Mouse (Mus musculus) mesoderm, embryonic 11.5 days (tissue): Measurements from ENCODE around the gene Otx2.

Source experiments
- DNase-seq: peaks from one replicate; pipeline ENCODE4 v3.0.0-alpha.2; 2012; ENCODE audit warnings: low read depth, low spot score

Otx2 gene

DNA sequence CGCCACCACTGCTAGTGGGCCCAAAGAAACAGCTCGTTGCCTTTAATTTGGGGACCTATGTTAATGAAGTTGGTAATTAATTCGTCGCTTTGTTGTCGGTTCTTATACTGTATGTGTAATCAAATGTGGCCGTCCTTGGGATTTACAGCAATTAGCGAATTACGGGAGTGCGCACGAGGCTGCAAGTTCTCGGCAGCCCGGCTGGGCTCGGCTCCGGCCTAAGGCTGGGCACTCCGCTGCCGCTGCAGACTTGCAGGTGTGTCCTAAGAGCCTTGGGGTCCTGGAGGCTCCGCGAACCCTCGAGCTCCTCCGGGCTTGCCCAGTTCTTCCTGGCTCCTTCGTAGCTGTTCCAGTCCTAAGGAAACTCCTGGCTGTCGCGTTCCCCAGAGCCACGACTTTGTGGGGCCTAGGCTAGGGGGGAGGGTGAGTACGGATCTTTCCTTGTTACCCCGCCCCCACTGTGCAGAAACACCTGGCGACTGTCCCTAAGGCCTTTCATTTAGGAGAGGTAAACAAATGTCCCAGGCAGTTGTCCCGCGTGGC lies 4.8 kb downstream of the Otx2 start:
- no peak for DNase-seq

GRCm38 (mm10) chr14:48668051-48668481 lies 5.6 kb downstream of the Otx2 start:
- DNase-seq: no peak

DNA sequence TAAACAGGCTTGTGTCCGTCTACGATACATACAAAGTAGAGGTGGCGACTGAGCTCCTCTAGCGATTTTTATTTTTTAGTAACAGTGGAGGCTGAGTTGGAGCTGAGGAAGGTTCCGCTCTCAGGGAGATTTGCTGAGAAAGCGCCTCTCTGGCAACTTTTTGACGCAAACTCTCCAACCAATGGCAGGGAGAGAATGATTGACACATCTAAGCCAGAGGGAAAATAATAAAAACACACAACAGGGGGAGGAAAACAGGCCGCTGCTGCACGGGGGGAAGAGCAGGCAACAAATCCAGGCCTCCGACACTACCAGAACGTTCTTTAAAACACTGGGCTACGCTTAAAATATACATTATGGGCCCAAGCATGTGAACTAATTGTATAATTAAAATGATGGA lies 6.2 kb downstream of the Otx2 start:
- no peak for DNase-seq

- no peak for DNase-seq
Measured at GRCm38 (mm10) chr14:48666771-48667170, 6.8 kb downstream of the Otx2 start.

DNA sequence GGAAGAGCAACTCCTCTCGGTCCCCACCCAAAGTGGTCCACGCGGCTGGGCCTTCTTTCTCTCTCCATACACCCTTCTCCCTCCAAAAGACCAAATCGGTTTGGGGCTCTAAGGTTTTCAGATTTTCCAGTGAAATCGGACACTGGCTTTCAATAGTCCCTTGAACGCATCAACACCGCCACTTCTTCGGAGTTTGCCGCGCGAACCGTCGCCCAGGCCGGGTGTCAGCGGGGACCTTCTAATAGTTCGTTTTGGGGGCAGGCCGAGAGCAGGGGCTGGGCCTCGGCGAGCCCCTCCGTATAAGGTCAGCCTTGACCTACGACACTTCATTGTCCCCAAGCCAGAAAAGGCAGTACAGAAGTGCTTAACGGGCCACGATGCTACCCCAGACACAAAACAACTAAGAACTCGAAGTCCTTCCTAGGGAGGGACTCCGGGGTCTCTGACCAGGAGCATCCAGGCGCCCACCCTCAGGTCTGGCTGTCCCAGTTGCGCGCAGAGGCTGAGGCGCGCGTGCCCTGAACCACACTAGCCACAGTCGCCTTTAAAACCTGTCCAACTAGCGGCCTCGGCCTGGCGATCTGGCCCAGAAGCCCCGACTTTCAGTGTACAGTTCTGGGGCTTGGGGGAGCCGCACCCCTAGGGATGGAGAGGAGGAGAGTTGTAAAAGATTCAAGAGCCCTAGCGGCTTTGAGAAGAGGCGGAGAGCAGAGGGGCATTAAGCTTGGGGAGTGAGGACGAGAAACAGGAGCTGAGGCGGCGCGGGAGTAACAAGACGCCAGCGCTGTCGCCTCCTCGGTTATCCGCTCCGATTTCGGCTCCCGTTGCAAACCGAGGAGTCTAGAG lies 7.6 kb downstream of the Otx2 start:
- no peak for DNase-seq

GRCm38 (mm10) chr14:48664841-48665815 lies 8.5 kb downstream of the Otx2 start:
- DNase-seq: no peak

GRCm38 (mm10) chr14:48664001-48664810 lies 9.4 kb downstream of the Otx2 start:
- DNase-seq: no peak

DNA sequence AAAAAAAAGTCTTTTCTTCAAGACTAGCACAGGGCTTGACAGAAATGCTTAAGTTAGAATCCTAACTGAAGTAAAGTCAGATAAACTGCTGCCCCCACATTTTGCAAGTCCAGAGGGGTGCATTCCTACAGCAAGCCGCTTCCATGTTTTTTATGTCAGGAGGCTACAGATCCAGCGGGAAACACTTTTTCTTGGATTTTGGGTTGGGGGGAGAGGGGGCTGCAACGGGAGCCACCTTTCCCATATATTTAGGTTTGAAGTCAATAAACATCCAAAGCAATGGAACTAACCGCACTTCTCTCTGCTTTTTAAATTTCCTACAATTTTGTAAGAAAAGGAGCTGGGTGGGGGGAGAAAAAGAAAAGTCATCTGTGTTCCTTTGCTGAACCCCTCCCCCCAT lies 10.1 kb downstream of the Otx2 start:
- DNase-seq: no peak

- no peak for DNase-seq
Measured at GRCm38 (mm10) chr14:48662568-48663236, 10.9 kb downstream of the Otx2 start.

GRCm38 (mm10) chr14:48661646-48662567 lies 11.7 kb downstream of the Otx2 start:
- DNase-seq: no peak

DNA sequence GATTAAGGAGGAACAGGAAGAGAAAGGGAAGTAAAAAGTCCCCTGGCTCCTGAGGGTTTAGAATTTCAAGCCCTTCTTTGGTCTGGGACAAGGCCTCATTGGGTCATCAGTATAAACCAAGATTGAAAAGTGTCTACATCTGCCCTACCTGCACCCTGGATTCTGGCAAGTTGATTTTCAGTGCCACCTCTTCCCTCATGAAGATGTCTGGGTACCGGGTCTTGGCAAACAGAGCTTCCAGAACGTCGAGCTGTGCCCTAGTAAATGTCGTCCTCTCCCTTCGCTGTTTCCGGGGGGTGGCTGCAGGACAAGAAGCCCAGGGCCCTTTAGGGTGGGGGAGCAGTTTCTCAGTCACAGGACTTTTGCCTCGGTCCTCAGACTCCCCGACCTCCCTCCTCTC lies 12.5 kb downstream of the Otx2 start:
- no peak for DNase-seq

- no peak for DNase-seq
Measured at GRCm38 (mm10) chr14:48660593-48660992, 13.0 kb downstream of the Otx2 start.

DNA sequence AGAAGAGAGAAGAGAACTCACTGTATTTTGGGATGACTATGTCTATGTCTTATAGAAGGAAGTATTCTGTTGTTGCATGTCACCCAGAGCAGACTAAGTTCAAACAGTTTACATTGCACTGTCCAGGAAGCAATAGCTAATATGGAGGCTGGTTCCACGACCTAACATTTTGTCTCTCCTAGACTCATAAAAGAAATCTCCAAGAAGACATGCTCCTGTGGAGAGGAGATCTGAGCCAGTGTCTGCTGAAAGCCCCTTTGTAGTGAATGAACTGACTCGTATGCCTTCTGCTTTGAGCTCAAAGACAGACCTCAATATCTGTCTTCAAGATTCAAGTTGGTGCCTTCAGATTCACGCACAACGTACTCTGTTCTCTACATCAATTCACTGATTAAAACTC lies 14.0 kb downstream of the Otx2 start:
- no peak for DNase-seq

- no peak for DNase-seq
Measured at GRCm38 (mm10) chr14:48657241-48657640, 16.4 kb downstream of the Otx2 start.

- DNase-seq: no peak
Measured at GRCm38 (mm10) chr14:48656711-48657110, 16.9 kb downstream of the Otx2 start.

GRCm38 (mm10) chr14:48655792-48656550 lies 17.6 kb downstream of the Otx2 start:
- DNase-seq: no peak

GRCm38 (mm10) chr14:48655073-48655791 lies 18.4 kb downstream of the Otx2 start:
- no peak for DNase-seq

GRCm38 (mm10) chr14:48654551-48655072 lies 19.0 kb downstream of the Otx2 start:
- no peak for DNase-seq
